Mouse (Mus musculus) ES-Bruce4 (cell line): Measurements from ENCODE around the gene Arhgef26.

Experiments used
- CTCF ChIP-seq: IDR thresholded peaks from one replicate; pipeline ENCODE4 v1.8.1; 2011; ENCODE audit warnings: low read depth, low read length
- EP300 ChIP-seq: IDR thresholded peaks from 2 replicates; pipeline ENCODE4 v1.6.1; 2011; ENCODE audit warnings: low read depth, low read length; ENCODE audit not compliant: insufficient read depth
- POLR2A ChIP-seq: IDR thresholded peaks from one replicate; pipeline ENCODE4 v1.8.1; 2011; ENCODE audit warnings: low read length; ENCODE audit not compliant: insufficient read depth

GRCm38 (mm10) chr3:62338044-62338443 is at the start of gene Arhgef26:
- TF ChIP-seq CTCF: no peak
- no peak for TF ChIP-seq POLR2A
- TF ChIP-seq EP300: no peak
